Mouse (Mus musculus) mouse embryonic stem cell (cell line): ENCODE data around the gene Chst8.

Source experiments
- in situ Hi-C, 2 experiments: fragments of 300-500 bp; cut with MboI; formaldehyde crosslinking; loops; 1 replicate in 1 of 2; 3 replicates in 1 of 2; pipeline ENCODE4 v1.14.3; 2019 to 2020; ENCODE audit warnings: low sequenced_read_pairs in 2 of 2, low pct_unique_long_range_greater_than_20kb in 1 of 2, mixed read lengths in 1 of 2; ENCODE audit not compliant: unreplicated experiment in 1 of 2

Chst8 gene

GRCm38 (mm10) chr7:34811060-34811459, 1.5 kb downstream of the Chst8 start:
- in situ Hi-C loops, result no loop called here

GRCm38 (mm10) chr7:34806307-34806706, 6.2 kb downstream of the Chst8 start:
- in situ Hi-C loops, result no loop called here

GRCm38 (mm10) chr7:34805691-34806205, 6.8 kb downstream of the Chst8 start:
- in situ Hi-C loops, result no loop called here

GRCm38 (mm10) chr7:34805042-34805441, 7.5 kb downstream of the Chst8 start:
- in situ Hi-C loops, result no loop called here

- in situ Hi-C loops, result no loop called here
Observed at GRCm38 (mm10) chr7:34799950-34800511, 12.5 kb downstream of the Chst8 start.

- in situ Hi-C loops, result no loop called here
Observed at GRCm38 (mm10) chr7:34799404-34799771, 13.1 kb downstream of the Chst8 start.

- in situ Hi-C loops, result no loop called here
Observed at GRCm38 (mm10) chr7:34798441-34799403, 13.8 kb downstream of the Chst8 start.

GRCm38 (mm10) chr7:34798039-34798438, 14.5 kb downstream of the Chst8 start:
- in situ Hi-C loops, result no loop called here

GRCm38 (mm10) chr7:34790459-34790858, 22.1 kb downstream of the Chst8 start:
- in situ Hi-C loops, result no loop called here

- in situ Hi-C loops, result no loop called here
Observed at GRCm38 (mm10) chr7:34787171-34787570, 25.3 kb downstream of the Chst8 start.

- in situ Hi-C loops, result no loop called here
Observed at GRCm38 (mm10) chr7:34785052-34785451, 27.5 kb downstream of the Chst8 start.

GRCm38 (mm10) chr7:34784469-34784868, 28.0 kb downstream of the Chst8 start:
- in situ Hi-C loops, result no loop called here

- in situ Hi-C loops, result no loop called here
Observed at GRCm38 (mm10) chr7:34781988-34782387, 30.5 kb downstream of the Chst8 start.

- in situ Hi-C loops, result no loop called here
Observed at GRCm38 (mm10) chr7:34781217-34781616, 31.3 kb downstream of the Chst8 start.

- in situ Hi-C loops, result no loop called here
Observed at GRCm38 (mm10) chr7:34778426-34778825, 34.1 kb downstream of the Chst8 start.

GRCm38 (mm10) chr7:34775659-34776058, 36.9 kb downstream of the Chst8 start:
- in situ Hi-C loops, result no loop called here

- in situ Hi-C loops, result no loop called here
Observed at GRCm38 (mm10) chr7:34774947-34775346, 37.6 kb downstream of the Chst8 start.

GRCm38 (mm10) chr7:34774020-34774419, 38.5 kb downstream of the Chst8 start:
- in situ Hi-C loops, result no loop called here

GRCm38 (mm10) chr7:34773309-34773708, 39.2 kb downstream of the Chst8 start:
- in situ Hi-C loops, result no loop called here

- in situ Hi-C loops, result no loop called here
Observed at GRCm38 (mm10) chr7:34769531-34769930, 43.0 kb downstream of the Chst8 start.
